Mouse (Mus musculus) thymus, postnatal 0 days (tissue): Measurements from ENCODE around the gene Nlgn1. TPM values are rescaled to one million over a fixed set of nuclear protein-coding genes. Genes with fewer than 3 reads are reported as not detected.

Experiments
- DNase-seq: peaks from one replicate; pipeline ENCODE4 v3.0.0-alpha.2; 2015; ENCODE audit warnings: low spot score
- polyA plus RNA-seq: library from polyadenylated mRNA; unstranded; fragments of >200 nt; fragmentation: Nextera tagmentation; extraction: Ambion mirVana; gene quantifications from 2 replicates; pipeline ENCODE4 v1.2.1, GENCODE M21; 2015

Nlgn1 gene
- 2.3 and 3.0 TPM in 2 replicates for polyA plus RNA-seq

GRCm38 (mm10) chr3:26332400-26333238 is at the start of gene Nlgn1:
TSS of gene Nlgn1 (minus strand) at chr3:26332460.
- no peak for DNase-seq

GRCm38 (mm10) chr3:26378272-26378671 is 46.0 kb upstream of the Nlgn1 start:
- no peak for DNase-seq

- DNase-seq, result no peak
Measured at GRCm38 (mm10) chr3:26355082-26355481, 22.8 kb upstream of the Nlgn1 start.

DNA sequence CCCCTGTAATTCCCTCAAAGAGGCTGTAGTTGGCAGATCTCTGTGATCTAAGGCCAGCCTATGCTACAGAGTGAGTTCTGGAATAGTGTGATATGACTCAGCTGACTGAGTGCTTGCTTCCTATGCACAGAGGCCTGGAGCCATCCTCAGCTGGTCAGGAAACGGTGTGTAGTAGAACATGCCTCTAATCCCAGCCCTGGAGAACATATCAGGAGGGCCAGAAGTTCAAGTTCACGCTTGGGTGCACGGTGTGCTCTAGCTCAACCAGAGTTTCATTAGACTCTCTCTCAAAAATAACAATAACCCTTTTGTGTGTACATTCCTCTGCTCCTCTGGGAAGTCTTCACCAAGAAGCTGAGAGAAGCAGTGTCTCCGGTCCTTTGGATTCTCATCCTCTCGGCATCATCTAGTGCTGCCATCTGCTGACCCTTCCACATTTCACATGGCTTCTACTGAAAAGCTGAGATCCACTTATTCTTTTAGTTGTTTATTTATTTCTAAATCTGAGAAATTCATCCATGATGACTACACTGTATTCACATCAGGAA is 22.3 kb upstream of the Nlgn1 start:
- DNase-seq, result no peak

DNA sequence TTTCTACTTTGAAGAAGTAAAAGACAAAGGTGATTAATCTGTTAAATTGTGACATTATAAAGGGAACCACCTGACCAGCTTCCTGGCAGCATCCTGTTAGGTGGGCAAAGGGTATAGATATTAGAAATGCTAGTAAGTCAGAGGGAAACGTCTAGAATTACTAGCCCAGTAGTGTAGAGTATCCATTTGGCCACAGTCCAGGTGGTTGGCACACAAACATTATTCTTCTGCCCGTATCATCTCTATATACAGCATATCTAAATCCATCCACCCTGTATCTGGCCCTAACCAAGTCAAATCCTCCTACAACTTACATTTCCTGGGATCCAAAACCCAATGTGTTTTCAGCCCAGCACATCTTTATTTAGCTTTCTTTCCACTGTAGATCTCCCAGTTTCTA is 5.2 kb upstream of the Nlgn1 start:
- no peak for DNase-seq

- DNase-seq, result no peak
Measured at GRCm38 (mm10) chr3:26333239-26333811, 1.1 kb upstream of the Nlgn1 start.

DNA sequence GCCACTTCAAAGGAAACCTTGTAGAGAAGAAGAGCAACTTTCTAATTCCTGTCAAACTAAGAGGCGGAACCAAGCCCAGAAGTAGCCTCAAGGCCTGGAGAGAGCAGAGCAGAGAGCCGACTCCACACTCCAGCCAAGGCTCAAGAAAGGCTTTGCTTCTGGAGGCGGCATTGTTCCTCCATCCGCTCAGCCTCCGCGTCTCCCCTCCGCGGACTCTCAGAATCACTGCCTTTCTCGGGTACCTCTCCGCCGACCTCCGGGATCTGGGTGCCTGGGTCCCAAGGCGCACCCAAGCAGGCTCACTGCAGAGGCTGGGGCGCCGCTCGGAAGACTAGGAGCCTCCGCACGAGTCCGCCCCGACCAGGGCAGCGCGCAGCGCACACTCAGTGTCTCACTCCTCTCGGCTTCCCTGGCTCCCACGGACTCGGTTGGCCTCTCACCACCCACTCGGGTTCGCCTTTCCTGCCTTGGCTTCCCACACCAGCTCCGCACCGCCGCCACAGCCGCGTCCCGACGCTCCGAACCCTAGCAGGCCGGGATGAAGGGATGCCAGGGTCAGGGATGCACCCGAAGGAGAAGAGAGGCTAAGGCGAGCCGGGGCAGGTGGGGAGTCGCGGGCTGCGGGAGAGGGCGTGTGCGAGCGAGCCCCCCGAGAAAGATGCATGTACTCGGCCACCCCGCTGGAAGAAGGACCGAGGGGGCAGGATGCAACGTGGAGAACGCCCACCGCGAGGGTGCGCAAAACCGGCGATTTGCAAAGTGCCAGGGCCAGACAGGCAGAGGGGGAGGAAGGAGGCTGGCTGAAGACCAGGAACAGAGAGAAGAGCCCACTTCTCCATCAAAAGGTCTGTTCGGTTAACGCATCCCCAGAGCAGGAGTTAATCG is 841 bp downstream of the Nlgn1 start:
- no peak for DNase-seq

GRCm38 (mm10) chr3:26330863-26331176 is 1.4 kb downstream of the Nlgn1 start:
- DNase-seq, result no peak

- no peak for DNase-seq
Measured at GRCm38 (mm10) chr3:26330019-26330418, 2.2 kb downstream of the Nlgn1 start.

DNA sequence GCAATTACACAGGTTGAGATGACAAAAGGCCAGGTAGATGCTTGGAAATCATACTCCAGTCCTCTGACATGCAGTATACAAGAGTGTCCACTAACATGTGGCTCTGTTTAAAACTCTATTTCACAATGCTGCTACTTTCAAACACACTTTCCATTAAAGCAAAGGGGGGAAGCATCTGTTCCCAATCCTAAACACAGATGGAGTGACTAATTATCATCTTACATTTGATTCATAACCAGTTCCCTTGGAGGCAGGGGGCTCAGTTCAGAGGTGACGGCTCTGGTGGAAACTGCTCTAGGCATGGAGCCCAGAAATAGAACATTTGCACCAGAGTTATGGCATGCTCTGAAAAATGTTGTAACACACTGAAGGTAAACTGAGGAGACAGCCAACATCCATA is 7.8 kb downstream of the Nlgn1 start:
- no peak for DNase-seq

DNA sequence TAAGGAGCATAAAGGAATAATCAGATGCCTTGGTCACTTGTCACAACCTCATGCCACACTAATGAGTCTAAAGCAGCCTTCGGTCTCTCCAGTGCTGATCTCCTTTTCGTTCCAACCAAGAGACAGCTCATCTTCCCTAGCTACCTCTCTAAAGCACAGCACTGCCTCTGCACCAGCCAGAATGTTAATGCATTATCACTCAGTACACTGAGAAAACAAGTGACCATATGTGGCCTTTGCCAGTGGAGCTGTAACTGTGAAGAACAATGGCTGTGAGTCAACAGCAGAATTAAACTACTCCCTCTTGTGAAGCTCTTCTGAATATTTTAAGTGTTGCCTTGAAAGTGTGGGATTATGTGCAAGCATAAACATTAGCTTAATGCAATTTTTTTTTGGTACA is 14.9 kb downstream of the Nlgn1 start:
- no peak for DNase-seq

GRCm38 (mm10) chr3:26297869-26298268 is 34.4 kb downstream of the Nlgn1 start:
- no peak for DNase-seq

GRCm38 (mm10) chr3:26270894-26271795 is 61.1 kb downstream of the Nlgn1 start:
- no peak for DNase-seq

GRCm38 (mm10) chr3:26246564-26246963 is 85.7 kb downstream of the Nlgn1 start:
- no peak for DNase-seq

GRCm38 (mm10) chr3:26243274-26243673 is 89.0 kb downstream of the Nlgn1 start:
- DNase-seq, result no peak

DNA sequence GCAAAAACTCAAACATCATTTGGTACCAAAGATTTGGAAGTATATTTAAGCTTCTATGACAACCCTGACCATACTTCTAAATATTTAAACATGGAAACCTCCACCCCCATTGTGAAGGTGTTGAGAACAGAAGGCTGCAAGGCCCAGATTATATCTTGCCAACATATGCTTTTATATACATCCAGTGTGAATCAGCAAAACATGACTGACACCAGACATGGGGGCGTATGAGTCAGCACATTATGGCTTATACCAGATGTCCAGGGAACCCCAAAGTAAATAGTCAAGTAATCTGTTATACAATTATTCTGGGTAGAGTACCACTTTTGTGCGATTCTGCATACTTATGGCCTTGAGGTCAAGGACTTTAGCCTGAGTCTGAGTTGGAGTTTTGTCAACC is 102.3 kb downstream of the Nlgn1 start:
- no peak for DNase-seq

DNA sequence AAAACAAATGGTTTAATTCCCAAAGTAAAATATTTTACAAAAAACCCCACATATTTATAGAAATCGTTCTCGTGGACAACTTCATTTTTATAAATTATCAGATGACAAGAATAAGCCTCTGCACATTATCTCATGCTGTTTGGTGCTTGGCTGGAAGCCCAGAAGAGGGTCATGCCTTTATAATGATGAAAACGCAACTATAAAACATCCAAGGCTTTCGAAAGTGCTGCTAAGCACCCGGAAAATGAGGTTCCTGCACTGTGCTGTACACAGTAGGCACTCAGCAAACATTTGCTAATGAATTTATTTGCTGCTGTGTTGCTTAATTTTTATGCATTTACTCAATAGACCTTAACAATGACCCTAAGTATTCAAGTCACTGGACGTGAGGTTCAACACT is 103.4 kb downstream of the Nlgn1 start:
- DNase-seq, result no peak

- no peak for DNase-seq
Measured at GRCm38 (mm10) chr3:26228172-26228781, 104.0 kb downstream of the Nlgn1 start.

- DNase-seq, result no peak
Measured at GRCm38 (mm10) chr3:26223500-26223899, 108.8 kb downstream of the Nlgn1 start.

DNA sequence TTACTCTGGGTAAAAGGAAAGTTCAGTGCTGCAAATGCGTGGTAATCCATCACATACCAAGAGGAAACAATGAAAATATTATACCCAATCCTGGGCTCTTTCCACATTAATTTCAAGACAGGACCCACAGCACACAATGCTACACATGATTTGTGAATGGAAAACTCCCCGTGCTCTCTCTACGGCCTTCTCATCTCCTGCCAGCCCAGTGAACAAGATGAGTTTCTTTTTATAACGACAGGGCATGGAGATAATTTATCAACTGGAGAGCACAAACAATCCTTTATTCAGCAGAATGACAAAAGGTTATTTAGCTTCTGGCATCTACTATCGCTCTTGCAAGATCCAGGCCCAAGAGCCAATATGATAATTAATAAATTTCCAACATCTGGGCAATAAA is 116.0 kb downstream of the Nlgn1 start:
- no peak for DNase-seq
